Comparison of ENCODE assay signal across 26 mouse cellular contexts in the genomic region with DNA sequence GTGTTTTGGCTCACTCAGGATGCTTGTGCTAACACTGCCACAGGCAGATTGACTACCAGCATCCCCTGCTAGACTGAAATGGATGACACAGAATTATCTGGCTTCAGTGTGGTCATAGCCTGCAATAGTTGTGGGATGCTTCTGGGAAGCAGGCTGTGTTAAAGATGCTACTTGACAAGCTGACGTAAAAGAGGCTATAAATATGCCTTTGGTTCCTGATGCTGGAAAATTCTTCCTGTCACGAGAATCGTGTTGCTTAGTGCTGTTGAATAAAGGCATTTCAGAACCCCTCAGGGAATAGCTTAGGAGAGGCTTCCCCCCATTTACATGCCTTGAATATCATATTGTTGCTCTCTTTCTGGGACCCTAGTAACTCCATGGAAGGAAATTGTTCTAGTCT.
A peak's percentile ranks its signal among the peaks of the same experiment; 100 is the strongest.
DNase-seq lines count a peak whose midpoint lies in the region; ATAC-seq and TF ChIP-seq lines count a peak whose summit lies in the region.
"Had no signal": no experiment of that assay in that cellular context is flagged by ENCODE, and none has a peak within 500 bp of the region (broad histone marks: within the 10 kb centered on the region; RNA-seq: fewer than 3 reads in every experiment).

No protein-coding gene starts in this region.

- intact Hi-C loops in left cerebral cortex, postnatal 14 days (cut with DNase I) = no loop called here
- intact Hi-C loops in left cerebral cortex, postnatal 4 days (cut with DNase I) = no loop called here
- intact Hi-C loops in heart, postnatal 25 days (cut with DNase I) = no loop called here

- ATAC-seq in frontal cortex, adult (ENCODE audit: low TSS enrichment) = peak; percentile 41; the same call in 1 of the 2 replicates
- ATAC-seq: CD4-positive, CD25-positive, alpha-beta regulatory T cell, adult 4 months; forebrain, embryonic 15.5 days; intestine, embryonic 15.5 days had no signal

- no peak for TF ChIP-seq CTCF in layer of hippocampus, adult 2 months (conservative IDR thresholded peaks at IDR 0.05)

- H3K27ac ChIP-seq in layer of hippocampus, adult 2 months = peak overlapping the region; percentile 53
- H3K27ac ChIP-seq: embryonic facial prominence, embryonic 15.5 days; forebrain, embryonic 12.5 days; forebrain, embryonic 15.5 days; heart, embryonic 15.5 days; hindbrain, embryonic 15.5 days; intestine, embryonic 15.5 days had no signal

- H3K4me3 ChIP-seq in layer of hippocampus, adult 2 months = no peak overlapping the region
- H3K4me3 ChIP-seq: embryonic facial prominence, embryonic 15.5 days; forebrain, embryonic 12.5 days; forebrain, embryonic 15.5 days; heart, embryonic 12.5 days; heart, embryonic 15.5 days; hindbrain, embryonic 15.5 days; intestine, embryonic 15.5 days had no signal

- no peak for DNase-seq in frontal cortex, postnatal 14 days (ENCODE audit: low spot score in 2 of 2)
- DNase-seq in layer of hippocampus, adult 2 months (ENCODE audit: low spot score in 2 of 2) = no peak
- no peak for DNase-seq in layer of hippocampus, postnatal 25 days (ENCODE audit: extremely low spot score in 1 of 2, low spot score in 1 of 2)
- DNase-seq in left cerebral cortex, postnatal 14 days (ENCODE audit: low spot score in 2 of 2) = peak; percentile 16 to 64
- DNase-seq in left cerebral cortex, postnatal 4 days = no peak
- DNase-seq in heart, postnatal 25 days (ENCODE audit: low spot score) = no peak
- DNase-seq: adrenal gland, adult 2 months; adrenal gland, postnatal 14 days; cerebellum, adult 11-12 months; cerebellum, adult 8-10 months; cerebellum, postnatal 10 days; cerebellum, postnatal 36 days; embryo, embryonic 11 days; gastrocnemius, postnatal 25 days; heart, adult 18-20 months; heart, postnatal 10 days; heart, postnatal 4 days had no signal

Comparison
In these comparisons a context has a peak if more than half of its experiments do, and no peak if none do; other contexts are left out.
1. DNase-seq: peak in left cerebral cortex, postnatal 14 days (2 of 2); none in frontal cortex, postnatal 14 days (0 of 2), layer of hippocampus, adult 2 months (0 of 2), layer of hippocampus, postnatal 25 days (0 of 2), left cerebral cortex, postnatal 4 days (single experiment) and heart, postnatal 25 days (single experiment).